Mouse (Mus musculus): Measurements from ENCODE around the gene Exoc3l2. TPM values are rescaled to one million over a fixed set of nuclear protein-coding genes. Genes with fewer than 3 reads are reported as not detected.

Exoc3l2 gene
- polyA plus RNA-seq, 1 experiment: 6.0 TPM

DNA sequence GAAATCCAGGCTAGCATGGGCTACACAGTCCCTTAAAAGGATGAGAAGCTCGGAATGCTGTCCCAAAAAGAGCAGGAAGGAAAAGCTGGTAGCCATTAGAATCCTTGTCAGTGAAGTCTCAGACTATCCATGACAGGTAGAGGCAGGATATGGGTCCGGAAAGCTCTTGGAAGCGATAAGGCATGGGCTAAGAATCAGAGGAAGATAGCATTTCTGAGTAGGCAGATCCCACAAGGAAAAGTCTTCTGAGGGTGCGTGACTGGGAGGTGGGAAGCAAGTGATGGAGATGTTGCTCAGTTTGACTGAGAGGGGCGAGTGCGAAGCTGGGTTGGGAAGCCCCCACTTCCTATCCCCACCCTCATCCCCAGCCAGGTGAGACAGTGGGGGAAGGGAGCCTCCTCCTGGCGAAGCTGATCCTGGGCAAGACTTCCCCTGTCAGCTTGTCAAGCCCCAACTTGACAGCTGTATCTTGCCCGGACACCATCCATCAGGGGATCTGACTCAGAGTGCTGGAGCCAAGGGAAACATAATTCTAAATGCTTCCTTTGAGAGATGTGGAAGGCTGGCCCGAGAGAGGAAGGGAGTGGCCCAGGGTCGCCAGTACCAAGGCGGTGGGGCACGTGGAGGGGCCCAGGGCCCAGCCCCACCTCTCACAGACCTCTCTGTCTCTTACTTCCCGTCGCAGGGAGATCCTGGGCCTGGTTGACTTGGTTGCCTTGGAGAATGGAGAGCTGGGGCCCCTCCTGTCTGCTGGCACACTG is 14.7 kb downstream of the Exoc3l2 start:
- 36% methylated on average over 14 of the region's 14 CpGs for WGBS
- DNase-seq (ENCODE audit: low read depth, low spot score): no peak

GRCm38 (mm10) chr7:19483281-19483680 is 20.1 kb downstream of the Exoc3l2 start:
- 81% methylated on average over 8 of the region's 8 CpGs for WGBS
- no peak for DNase-seq (ENCODE audit: low read depth, low spot score)

- WGBS: 71% methylated on average over 1 of the region's 1 CpGs
- DNase-seq (ENCODE audit: low read depth, low spot score): no peak
Observed at GRCm38 (mm10) chr7:19485488-19485887, 22.4 kb downstream of the Exoc3l2 start.

GRCm38 (mm10) chr7:19486549-19486948 is 23.4 kb downstream of the Exoc3l2 start:
- WGBS: 82% methylated on average over 7 of the region's 7 CpGs
- DNase-seq (ENCODE audit: low read depth, low spot score): no peak

DNA sequence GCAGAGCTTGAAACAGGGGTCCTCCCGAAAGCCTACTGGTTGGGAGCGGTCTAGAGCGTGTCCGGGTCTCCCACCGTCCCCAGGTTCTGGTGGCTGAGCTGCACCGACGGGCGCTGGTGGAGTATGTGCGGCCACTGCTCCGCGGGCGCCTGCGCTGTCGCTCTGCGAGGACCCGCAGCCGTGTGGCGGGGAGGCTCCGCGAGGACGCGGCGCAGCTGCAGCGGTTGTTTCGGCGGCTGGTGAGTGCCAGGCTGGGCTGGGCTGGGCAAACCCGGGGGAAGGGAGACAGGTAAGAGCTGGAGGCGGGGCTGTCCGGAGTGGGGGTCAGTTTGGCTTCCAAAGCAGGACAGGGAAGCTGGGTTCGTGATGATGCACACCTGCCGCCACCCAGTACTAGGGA is 26.4 kb downstream of the Exoc3l2 start:
- WGBS: 15% methylated on average over 31 of the region's 31 CpGs
- no peak for DNase-seq (ENCODE audit: low read depth, low spot score)

DNA sequence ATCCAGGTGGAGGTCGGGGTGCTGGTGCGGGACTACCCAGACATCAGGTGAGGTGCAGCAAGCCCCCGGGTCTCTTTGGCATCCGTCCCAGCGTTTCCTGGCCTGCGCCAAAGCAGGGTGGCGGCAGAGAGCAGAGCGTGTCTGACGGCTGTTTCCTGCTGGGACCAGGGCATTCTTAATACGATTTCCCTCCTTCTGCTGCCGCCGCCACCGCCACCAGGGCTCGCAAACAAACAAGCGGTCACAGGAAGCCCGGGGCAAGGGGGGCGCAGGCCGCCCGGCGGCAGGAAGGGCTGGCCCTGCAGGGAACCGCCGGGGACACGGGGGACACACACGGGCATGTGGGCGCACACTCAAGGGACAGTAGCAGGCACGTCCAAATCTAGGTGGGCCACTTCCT is 28.6 kb downstream of the Exoc3l2 start:
- WGBS: 3% methylated on average over 26 of the region's 26 CpGs

DNA sequence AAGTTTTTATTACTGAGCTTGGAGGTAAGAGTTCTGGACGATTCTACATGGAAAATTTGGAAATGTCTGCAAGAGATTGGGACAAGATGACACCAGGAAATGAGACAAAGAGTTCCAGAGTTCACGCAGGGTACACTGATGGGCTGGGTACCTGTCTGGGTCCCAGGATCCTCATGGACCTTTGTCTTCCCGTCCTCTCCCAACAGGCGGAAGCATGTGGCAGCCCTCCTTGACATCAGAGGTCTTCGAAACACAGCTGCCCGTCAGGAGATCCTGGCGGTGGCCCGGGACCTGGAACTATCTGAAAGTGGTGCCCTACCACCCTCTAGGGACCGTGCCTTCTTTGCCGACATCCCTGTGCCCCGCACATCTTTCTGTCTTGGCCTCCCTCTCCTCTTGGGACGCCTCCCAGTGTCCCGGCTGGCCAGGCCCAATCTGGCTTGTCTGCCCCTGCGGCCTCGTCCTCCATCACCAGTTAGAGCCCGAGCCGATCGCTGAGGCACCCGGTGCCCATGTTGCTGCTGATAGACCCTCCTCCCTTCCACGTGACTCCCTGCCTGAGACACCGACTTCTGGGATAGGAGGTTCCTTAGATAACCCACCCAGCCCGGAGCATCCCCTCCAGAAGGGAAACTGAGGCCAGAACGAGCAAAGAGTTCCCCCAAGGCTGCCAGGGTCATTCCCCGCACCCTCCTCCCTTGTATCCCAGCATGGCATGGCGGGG is 31.8 kb downstream of the Exoc3l2 start:
- no peak for DNase-seq (ENCODE audit: low read depth, low spot score)
- WGBS: 74% methylated on average over 25 of the region's 25 CpGs

More for the DNA sequence above, 28.6 kb downstream of the Exoc3l2 start:
- DNase-seq (ENCODE audit: low read depth, low spot score): no peak

GRCm38 (mm10) chr7:19495521-19496213 is 32.5 kb downstream of the Exoc3l2 start:
- DNase-seq (ENCODE audit: low read depth, low spot score): no peak
- 56% methylated on average over 20 of the region's 20 CpGs for WGBS

GRCm38 (mm10) chr7:19496214-19496555 is 33.1 kb downstream of the Exoc3l2 start:
- 70% methylated on average over 5 of the region's 5 CpGs for whole genome bisulfite sequencing
- no peak for DNase-seq (ENCODE audit: low read depth, low spot score)

GRCm38 (mm10) chr7:19498326-19498725 is 35.2 kb downstream of the Exoc3l2 start:
- WGBS: 64% methylated on average over 4 of the region's 4 CpGs

DNA sequence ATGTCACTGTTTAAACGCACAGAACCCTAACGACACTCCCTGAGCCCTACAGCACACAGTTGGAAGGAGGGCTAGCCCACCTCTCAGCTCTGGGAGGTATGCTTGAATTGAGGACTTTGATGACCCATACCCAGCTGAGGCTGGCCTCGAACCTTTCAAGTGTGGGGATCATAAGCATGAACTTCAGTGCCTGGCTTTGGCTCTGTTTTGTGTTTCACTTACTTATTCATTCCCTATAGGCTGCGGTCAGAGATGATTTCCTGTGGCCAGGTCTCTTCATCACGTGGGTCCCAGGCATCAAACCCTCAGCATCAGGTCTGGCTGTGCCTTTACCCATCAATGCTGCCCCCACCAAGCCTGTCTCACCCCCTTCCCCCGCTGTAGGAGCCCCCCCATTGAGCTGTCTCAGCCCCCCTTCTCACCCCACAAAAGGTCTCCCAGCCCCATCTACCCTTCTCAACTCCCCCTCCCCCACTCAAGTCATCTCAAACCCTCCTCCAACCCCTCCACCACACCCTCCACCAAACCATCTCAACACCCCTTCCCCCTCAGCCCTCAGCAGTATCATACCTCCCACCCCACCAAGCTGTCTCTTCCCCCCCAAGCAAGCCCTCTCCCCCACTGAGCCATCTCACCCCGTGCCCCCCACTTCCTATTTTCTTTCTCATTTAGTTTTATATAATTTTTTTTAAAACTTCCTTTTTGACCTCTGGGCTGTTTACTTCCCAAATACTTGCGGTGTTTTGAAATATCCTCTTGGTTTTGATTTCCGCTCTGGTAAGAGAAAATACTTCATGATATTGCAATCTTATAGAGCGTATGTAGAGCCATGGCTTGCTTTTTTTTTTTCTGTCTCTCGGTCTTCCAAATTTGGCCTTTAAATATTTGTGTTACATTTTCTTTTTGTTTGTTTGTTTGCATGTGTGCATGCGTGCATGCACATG is 37.6 kb downstream of the Exoc3l2 start:
- DNase-seq (ENCODE audit: low read depth, low spot score): no peak
- 62% methylated on average over 12 of the region's 12 CpGs for WGBS

More at GRCm38 (mm10) chr7:19498326-19498725, 35.2 kb downstream of the Exoc3l2 start:
- DNase-seq (ENCODE audit: low read depth, low spot score): no peak

DNA sequence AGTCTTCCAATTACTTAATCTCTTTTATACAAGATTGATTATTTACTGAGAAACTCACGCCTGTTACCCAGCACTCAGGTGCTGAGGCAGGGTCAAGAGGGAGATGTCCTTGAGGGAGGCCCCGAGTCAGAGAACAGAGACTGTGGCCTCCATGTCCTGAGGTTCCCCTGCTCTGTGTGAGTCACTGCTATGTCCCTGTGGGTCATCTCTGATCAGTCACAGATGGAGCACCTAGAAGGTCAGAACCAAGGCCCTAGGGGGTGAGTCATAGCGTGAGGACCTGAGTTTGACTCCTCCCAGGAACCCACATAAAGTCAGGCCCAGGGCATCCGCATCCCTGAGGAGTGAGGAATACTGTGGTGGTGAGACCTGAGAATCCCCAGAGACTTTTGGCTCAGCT is 38.5 kb downstream of the Exoc3l2 start:
- DNase-seq (ENCODE audit: low read depth, low spot score): no peak
- WGBS: 69% methylated on average over 4 of the region's 4 CpGs

DNA sequence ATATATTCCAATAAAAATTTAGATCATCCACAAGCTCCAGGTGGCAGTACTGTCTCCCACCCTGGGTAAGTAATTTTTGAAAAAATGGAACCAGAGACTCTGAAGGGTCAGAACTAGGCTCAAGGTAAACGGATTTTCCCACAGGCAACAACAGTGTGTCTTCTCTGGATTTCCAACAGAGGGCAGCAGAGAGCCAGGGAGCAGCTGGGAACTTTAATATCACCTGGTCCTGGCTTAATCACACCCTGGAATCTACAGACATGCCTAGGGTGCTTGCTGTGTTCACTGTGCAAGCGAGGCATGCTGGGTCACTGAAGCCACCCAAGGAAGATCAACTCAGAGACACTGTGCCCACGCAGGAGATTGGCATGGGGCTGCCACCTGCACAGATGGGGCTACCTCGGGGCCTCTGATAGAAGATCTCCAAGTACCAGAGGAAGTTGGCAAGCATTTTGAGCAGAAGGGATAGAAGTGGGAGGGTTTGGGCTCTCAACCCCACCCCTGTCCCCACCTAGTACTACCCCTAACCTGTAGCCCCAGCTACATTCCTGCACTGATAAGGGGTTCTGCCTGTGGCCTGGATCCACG is 40.4 kb downstream of the Exoc3l2 start:
- DNase-seq (ENCODE audit: low read depth, low spot score): peak; percentile 57
- 21% methylated on average over 5 of the region's 5 CpGs for WGBS

DNA sequence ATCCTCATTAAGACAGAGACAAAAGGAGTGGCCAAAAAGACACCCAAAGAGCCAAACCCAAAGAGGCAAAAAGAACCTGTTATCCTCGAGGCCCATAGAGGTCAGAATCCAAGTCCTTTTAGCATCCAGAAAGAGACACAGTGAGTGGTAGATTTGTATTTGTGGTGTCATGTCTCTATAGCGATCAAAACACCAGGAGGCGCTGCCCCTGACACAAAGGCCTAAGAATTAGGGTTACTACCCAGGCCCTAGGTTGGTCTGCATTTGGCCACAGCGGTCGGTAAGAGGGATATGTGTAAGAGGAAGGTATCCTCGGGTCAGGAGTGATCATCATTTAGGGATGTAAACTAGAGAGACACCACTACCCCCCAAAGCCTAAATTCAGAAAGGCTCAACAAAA is 43.2 kb downstream of the Exoc3l2 start:
- WGBS: 63% methylated on average over 6 of the region's 6 CpGs
- DNase-seq (ENCODE audit: low read depth, low spot score): no peak

- DNase-seq (ENCODE audit: low read depth, low spot score): no peak
- WGBS: 18% methylated on average over 71 of the region's 71 CpGs
Observed at GRCm38 (mm10) chr7:19506969-19507611, 44.0 kb downstream of the Exoc3l2 start.

DNA sequence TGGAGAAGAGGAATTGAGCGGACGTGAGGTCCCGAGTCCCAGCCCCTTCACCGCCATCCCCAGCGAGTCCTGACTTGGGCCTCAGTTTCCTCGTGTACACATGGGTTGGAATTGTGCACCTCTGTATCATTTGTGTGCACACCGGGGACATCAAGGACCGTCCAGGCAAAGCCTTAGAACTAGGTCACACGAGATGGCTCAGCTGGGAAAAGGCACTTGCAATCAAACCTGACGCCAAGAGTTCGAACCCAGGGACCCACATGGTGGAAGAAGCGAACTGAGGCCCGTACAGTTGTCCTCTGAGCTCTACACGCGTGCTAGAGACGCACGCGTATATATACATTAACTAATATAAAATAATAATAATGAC is 44.5 kb downstream of the Exoc3l2 start:
- WGBS: 5% methylated on average over 18 of the region's 18 CpGs
- no peak for DNase-seq (ENCODE audit: low read depth, low spot score)

DNA sequence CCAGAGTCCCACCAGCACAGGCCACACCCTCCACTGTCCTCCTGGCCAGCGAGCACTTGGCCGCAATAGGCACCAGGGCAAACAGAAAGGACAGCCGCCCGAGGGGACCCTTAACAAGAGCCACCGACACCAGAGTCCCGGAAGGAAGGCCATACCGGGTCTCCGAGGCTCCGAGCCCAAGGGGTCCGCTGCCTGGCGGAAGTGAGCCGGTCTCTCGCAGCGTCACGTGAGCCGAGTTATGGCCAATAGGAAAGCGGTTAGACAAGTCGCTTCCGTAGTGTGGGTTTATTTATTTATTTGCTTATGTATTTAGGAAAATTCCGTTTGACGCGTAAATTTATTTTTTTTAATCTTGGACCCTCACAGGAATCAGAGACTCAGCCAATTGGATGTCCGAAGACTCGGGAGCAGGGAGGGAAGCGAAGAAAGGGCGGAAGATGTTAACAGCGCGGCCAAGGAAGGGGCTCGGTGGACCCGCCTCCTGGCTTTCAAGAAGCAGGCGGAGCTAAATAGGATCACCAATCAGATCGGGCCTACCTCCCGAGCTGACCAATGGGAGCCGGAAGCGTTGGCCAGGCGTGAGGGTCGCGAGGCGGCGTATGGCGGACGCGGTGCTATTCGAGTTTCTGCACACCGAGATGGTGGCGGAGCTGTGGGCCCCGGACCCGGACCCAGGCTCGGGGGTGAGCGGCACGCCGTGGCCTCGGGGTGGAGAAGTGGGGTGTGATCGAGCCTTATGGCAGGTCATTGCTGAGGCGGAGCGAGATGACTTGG is 45.2 kb downstream of the Exoc3l2 start, which contains the start of the genes Bloc1s3 and Trappc6a:
TSS of gene Bloc1s3 (minus strand) at position 218 of the 774 bp plus-strand sequence.
TSS of gene Trappc6a (plus strand) at position 246 of the 774 bp plus-strand sequence.
- under 1% methylated on average over 56 of the region's 56 CpGs for WGBS
- DNase-seq (ENCODE audit: low read depth, low spot score): peak; percentile 86

Measured in large intestine, adult 2 months (tissue).